Mouse (Mus musculus): ENCODE data around the gene Hhex. TPM values are rescaled to one million over a fixed set of nuclear protein-coding genes. Genes with fewer than 3 reads are reported as not detected.

Hhex gene
- polyA plus RNA-seq, 1 experiment from 2014 or later, result 46.6 TPM

DNA sequence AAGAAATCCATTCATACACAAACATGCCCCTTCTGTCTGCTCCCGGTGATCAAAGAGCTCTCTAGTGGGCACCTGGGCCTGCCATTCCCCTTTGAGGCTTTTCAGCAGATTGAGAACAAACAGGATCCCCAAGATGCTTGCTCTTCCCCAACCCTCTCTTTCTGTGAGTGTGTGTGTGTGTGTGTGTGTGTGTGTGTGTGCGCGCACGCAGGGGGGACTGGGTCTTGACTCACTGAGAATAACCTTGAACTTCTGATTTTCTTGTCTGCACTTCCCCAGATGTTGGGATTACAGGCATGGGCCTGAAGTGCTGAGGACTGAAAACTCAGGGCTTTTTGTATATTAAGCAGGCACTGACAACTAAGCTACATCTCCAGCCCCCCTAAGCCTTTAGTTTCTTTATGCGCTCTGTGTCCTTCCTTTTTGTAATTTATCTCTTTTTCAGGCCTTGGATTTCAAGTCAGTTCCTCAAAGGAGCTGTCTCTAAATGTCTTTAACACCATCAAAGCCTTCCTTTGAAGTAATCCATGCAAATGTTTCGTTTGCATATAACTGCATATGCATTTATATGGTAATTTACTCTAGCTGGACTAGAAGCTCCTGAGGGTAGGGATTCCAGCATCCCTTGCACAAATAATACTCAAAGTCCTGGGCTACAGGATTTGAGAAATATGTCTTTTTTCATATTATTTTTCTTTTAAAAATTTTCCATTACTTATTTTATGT is 34.4 kb downstream of the Hhex start:
- H3K4me3 ChIP-seq (ENCODE audit: low read depth, low read length), result no peak overlapping the region
- no peaks in the 10 kb centered on the region for H3K4me1 ChIP-seq (replicated peaks; ENCODE audit: control insufficient read depth, insufficient read depth, low read length)
- no peak overlapping the region for H3K27ac ChIP-seq (ENCODE audit: low read depth, low read length)
- H3K9ac ChIP-seq (ENCODE audit: low read depth, low read length), result no peak overlapping the region
- H3K4me2 ChIP-seq, result no peak overlapping the region
- no peaks in the 10 kb centered on the region for H3K9me3 ChIP-seq (ENCODE audit: control insufficient read depth, low read length)
- H3K27me3 ChIP-seq (replicated peaks; ENCODE audit: control insufficient read depth, insufficient read depth, low read length), result no peaks in the 10 kb centered on the region
- 69% methylated on average over 6 of the region's 6 CpGs for WGBS
- ATAC-seq (replicated peaks; ENCODE audit: low FRiP score) (no peak), DNase-seq (ENCODE audit: low spot score) (no peak)
- no peaks in the 10 kb centered on the region for H3K36me3 ChIP-seq (ENCODE audit: control insufficient read depth, insufficient read depth, low read length)

DNA sequence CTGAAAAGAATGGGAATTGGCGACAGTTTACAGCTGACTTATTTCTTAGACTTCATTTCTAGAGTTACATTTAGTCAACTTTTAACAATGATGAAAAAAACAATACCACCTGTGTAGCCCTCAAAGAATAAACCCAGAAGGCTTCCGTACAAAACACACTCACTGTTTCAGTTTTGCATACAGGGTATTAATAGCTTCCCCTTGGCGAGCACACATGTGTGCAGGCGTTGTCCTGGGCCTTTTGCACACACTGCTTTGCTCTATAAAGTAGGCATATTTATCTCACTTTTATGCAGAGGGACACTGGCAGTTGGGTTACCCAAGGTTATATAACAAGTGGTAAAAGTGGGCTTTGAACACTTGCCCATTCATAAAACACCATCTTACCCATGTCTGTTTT is 37.1 kb downstream of the Hhex start:
- Histone ChIP-seq H3K4me2 (no peak overlapping the region), H3K4me3 (ENCODE audit: low read depth, low read length) (no peak overlapping the region), H3K27ac (ENCODE audit: low read depth, low read length) (no peak overlapping the region), H3K27me3 (replicated peaks; ENCODE audit: control insufficient read depth, insufficient read depth, low read length) (no peaks in the 10 kb centered on the region), H3K9me3 (ENCODE audit: control insufficient read depth, low read length) (no peaks in the 10 kb centered on the region), H3K4me1 (replicated peaks; ENCODE audit: control insufficient read depth, insufficient read depth, low read length) (no peaks in the 10 kb centered on the region), H3K9ac (ENCODE audit: low read depth, low read length) (no peak overlapping the region), H3K36me3 (ENCODE audit: control insufficient read depth, insufficient read depth, low read length) (no peaks in the 10 kb centered on the region)
- DNase-seq (ENCODE audit: low spot score) (no peak), ATAC-seq (replicated peaks; ENCODE audit: low FRiP score) (no peak)
- WGBS, result 90% methylated on average over 4 of the region's 4 CpGs

DNA sequence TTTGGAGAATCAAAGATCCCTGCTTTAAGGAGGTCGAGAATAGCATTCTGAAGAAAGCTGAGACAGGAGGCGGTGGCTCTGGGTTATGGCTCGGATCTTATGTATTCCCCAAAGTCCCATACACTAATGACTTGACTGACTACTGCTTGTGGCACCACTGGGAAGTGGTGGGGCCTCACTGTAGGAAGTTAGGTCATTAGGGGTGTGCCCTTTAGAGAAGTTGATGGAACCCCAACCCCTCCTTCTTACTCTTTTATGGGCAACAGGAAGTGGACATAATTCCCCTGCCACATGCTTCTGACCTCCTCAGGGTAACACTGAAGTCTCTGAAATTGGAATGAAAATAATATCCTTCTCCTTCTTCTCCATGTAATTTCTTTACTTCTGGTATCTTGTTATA is 38.0 kb downstream of the Hhex start:
- Histone ChIP-seq H3K27me3 (replicated peaks; ENCODE audit: control insufficient read depth, insufficient read depth, low read length) (no peaks in the 10 kb centered on the region), H3K9me3 (ENCODE audit: control insufficient read depth, low read length) (no peaks in the 10 kb centered on the region), H3K4me2 (no peak overlapping the region), H3K36me3 (ENCODE audit: control insufficient read depth, insufficient read depth, low read length) (no peaks in the 10 kb centered on the region), H3K4me1 (replicated peaks; ENCODE audit: control insufficient read depth, insufficient read depth, low read length) (no peaks in the 10 kb centered on the region), H3K27ac (ENCODE audit: low read depth, low read length) (no peak overlapping the region), H3K9ac (ENCODE audit: low read depth, low read length) (no peak overlapping the region), H3K4me3 (ENCODE audit: low read depth, low read length) (no peak overlapping the region)
- 79% methylated on average over 3 of the region's 3 CpGs for WGBS
- ATAC-seq (replicated peaks; ENCODE audit: low FRiP score) (no peak), DNase-seq (ENCODE audit: low spot score) (no peak)

DNA sequence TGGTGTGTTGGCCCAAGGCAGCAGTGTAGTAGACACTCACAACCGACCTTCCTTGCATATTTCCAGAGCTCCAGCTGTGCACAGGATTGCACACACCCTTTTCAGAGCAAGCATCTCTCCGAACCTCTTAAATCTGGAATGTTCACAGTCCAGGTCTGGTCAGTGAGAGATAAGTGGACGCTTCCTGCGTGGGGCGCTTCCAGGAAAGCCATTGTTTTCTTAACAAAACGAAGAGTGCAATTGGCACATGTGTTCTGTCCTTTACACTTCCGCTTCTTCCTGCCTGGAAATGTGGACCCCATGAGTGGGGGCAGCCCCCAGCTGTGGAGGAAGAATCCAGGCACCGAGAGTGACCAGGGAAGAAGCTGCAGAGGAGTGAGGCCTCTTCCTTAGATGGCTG is 47.1 kb downstream of the Hhex start:
- H3K27me3 ChIP-seq (replicated peaks; ENCODE audit: control insufficient read depth, insufficient read depth, low read length), result no peaks in the 10 kb centered on the region
- H3K9ac ChIP-seq (ENCODE audit: low read depth, low read length), result no peak overlapping the region
- H3K9me3 ChIP-seq (ENCODE audit: control insufficient read depth, low read length), result peaks cover 3% of the 10 kb centered on the region; the same call in 1 of the 2 replicates
- H3K27ac ChIP-seq (ENCODE audit: low read depth, low read length), result no peak overlapping the region
- H3K4me2 ChIP-seq, result no peak overlapping the region
- 45% methylated on average over 8 of the region's 8 CpGs for WGBS
- no peak for DNase-seq (ENCODE audit: low spot score)
- H3K4me3 ChIP-seq (ENCODE audit: low read depth, low read length), result no peak overlapping the region
- ATAC-seq (replicated peaks; ENCODE audit: low FRiP score), result no peak
- H3K4me1 ChIP-seq (replicated peaks; ENCODE audit: control insufficient read depth, insufficient read depth, low read length), result peaks cover 2% of the 10 kb centered on the region; the same call in 1 of the 2 replicates
- H3K36me3 ChIP-seq (ENCODE audit: control insufficient read depth, insufficient read depth, low read length), result no peaks in the 10 kb centered on the region

DNA sequence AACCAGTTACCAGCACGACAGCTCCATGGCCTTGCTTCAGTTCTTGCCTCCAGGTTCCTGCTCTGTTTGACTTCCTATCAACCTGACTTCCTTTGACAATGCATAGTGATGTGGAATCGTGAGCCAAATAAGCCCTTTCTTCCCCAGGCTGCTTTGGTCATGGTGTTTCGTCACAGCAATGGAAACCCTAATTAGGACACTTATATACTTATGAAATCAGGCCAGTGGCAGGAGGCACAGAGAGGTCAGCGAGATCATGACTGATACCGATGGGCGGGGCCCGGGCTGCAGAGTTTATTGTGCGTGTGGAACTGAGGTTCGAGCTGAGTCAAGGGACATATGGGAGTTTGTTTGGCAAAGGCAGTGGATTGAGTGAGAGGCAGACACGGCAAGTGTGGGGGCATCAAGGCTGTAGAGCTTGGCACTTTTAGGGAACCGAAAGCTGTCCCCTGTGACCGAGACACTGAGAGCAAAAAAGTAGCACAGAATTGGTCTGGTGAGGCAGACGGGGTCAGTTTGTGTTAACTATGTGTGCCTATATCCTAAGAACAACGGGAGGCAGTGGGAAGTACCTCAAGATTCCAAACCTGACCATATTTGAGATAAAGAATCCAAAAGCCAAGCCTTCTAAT is 48.1 kb downstream of the Hhex start:
- no peak overlapping the region for H3K9ac ChIP-seq (ENCODE audit: low read depth, low read length)
- H3K9me3 ChIP-seq (ENCODE audit: control insufficient read depth, low read length), result peaks cover 3% of the 10 kb centered on the region; the same call in 1 of the 2 replicates
- H3K27ac ChIP-seq (ENCODE audit: low read depth, low read length), result no peak overlapping the region
- H3K4me3 ChIP-seq (ENCODE audit: low read depth, low read length), result no peak overlapping the region
- no peaks in the 10 kb centered on the region for H3K27me3 ChIP-seq (replicated peaks; ENCODE audit: control insufficient read depth, insufficient read depth, low read length)
- WGBS, result 72% methylated on average over 14 of the region's 14 CpGs
- DNase-seq (ENCODE audit: low spot score) (no peak), ATAC-seq (replicated peaks; ENCODE audit: low FRiP score) (no peak)
- no peaks in the 10 kb centered on the region for H3K36me3 ChIP-seq (ENCODE audit: control insufficient read depth, insufficient read depth, low read length)
- no peak overlapping the region for H3K4me2 ChIP-seq
- H3K4me1 ChIP-seq (replicated peaks; ENCODE audit: control insufficient read depth, insufficient read depth, low read length), result peaks cover 2% of the 10 kb centered on the region; the same call in 1 of the 2 replicates

DNA sequence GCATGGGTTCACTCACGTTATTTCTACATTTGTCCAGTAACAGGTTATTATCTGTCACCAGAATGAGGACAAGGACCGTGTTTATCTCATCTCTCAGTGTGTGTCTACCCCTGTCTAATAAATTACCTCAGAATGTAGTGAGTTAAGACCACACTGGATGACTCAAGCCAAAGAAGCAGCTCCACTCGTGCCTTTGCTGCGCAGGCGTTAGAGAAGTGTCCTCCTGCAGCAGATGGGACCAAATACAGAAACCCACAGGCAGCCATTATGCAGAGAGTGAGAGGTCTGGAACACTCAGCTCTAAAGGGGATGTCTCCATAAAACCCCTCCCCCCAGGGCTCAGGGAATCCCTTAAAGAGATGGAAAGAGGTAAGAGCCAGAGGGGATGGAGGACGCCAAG is 50.2 kb downstream of the Hhex start:
- WGBS, result 72% methylated on average over 6 of the region's 6 CpGs
- Histone ChIP-seq H3K36me3 (ENCODE audit: control insufficient read depth, insufficient read depth, low read length) (no peaks in the 10 kb centered on the region), H3K27ac (ENCODE audit: low read depth, low read length) (no peak overlapping the region), H3K9ac (ENCODE audit: low read depth, low read length) (no peak overlapping the region), H3K4me1 (replicated peaks; ENCODE audit: control insufficient read depth, insufficient read depth, low read length) (peaks cover 2% of the 10 kb centered on the region; the same call in 1 of the 2 replicates), H3K27me3 (replicated peaks; ENCODE audit: control insufficient read depth, insufficient read depth, low read length) (no peaks in the 10 kb centered on the region), H3K4me3 (ENCODE audit: low read depth, low read length) (no peak overlapping the region), H3K4me2 (no peak overlapping the region), H3K9me3 (ENCODE audit: control insufficient read depth, low read length) (peaks cover 3% of the 10 kb centered on the region; the same call in 1 of the 2 replicates)
- no peak for DNase-seq (ENCODE audit: low spot score)
- no peak for ATAC-seq (replicated peaks; ENCODE audit: low FRiP score)

DNA sequence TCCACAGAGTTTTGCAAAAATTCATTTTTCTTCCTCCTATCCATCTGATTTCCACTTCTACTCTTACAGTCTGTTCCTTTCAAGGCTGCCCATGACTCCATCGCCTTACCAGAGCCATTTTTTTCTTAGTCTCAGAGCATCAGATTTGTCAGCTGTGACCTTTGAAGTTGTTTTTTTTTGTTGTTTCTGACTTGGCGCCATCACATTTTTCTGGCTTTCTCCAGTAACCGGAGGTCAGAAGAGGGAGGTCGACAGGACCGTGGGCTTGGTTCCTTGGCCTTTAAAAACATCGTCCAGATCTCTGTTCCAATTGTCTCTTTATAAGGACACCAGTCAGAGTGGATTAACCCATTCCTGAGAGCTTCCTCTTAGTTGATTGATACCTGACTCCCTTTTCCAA is 52.2 kb downstream of the Hhex start:
- 86% methylated on average over 6 of the region's 6 CpGs for WGBS

DNA sequence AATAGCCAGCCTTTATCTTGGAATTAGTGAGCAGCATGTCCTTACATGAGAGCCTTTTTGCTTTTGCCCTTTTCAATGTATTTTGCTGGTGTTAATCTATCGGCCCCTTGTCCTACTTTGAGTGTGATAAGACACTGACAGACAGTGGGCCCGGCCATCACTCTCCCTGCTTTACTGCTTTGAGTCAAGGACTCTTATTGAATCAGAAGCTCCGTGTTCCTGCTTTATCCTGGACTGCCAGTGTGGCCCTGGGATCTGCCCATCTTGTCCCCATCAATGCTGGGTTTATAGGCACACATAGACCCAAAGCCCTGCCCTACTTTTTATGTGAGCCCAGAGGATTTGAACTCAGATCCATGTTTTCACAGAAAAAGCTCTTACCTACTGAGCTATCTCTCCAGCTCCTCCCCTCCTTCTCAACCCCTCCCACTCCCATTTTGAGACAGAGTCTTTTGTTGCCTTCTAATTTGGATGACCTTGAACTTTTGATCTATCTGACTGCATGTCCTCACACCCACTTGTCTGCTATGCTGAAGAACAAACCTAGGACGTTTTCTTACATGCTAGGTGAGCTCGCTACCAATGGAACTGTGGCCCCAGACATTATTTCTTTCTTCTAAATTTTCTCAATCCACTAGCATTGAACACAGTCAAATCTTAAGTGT is 53.3 kb downstream of the Hhex start:
- H3K36me3 ChIP-seq (ENCODE audit: control insufficient read depth, insufficient read depth, low read length), result no peaks in the 10 kb centered on the region
- H3K27me3 ChIP-seq (replicated peaks; ENCODE audit: control insufficient read depth, insufficient read depth, low read length), result no peaks in the 10 kb centered on the region
- peaks cover 3% of the 10 kb centered on the region; the same call in 1 of the 2 replicates for H3K9me3 ChIP-seq (ENCODE audit: control insufficient read depth, low read length)
- H3K4me2 ChIP-seq, result no peak overlapping the region
- ATAC-seq (replicated peaks; ENCODE audit: low FRiP score) (no peak), DNase-seq (ENCODE audit: low spot score) (no peak)
- 60% methylated on average over 5 of the region's 5 CpGs for WGBS
- H3K9ac ChIP-seq (ENCODE audit: low read depth, low read length), result no peak overlapping the region
- no peaks in the 10 kb centered on the region for H3K4me1 ChIP-seq (replicated peaks; ENCODE audit: control insufficient read depth, insufficient read depth, low read length)
- H3K27ac ChIP-seq (ENCODE audit: low read depth, low read length), result no peak overlapping the region
- H3K4me3 ChIP-seq (ENCODE audit: low read depth, low read length), result no peak overlapping the region

More for the DNA sequence above, 52.2 kb downstream of the Hhex start:
- Histone ChIP-seq H3K4me3 (ENCODE audit: low read depth, low read length) (no peak overlapping the region), H3K27me3 (replicated peaks; ENCODE audit: control insufficient read depth, insufficient read depth, low read length) (no peaks in the 10 kb centered on the region), H3K36me3 (ENCODE audit: control insufficient read depth, insufficient read depth, low read length) (no peaks in the 10 kb centered on the region), H3K4me1 (replicated peaks; ENCODE audit: control insufficient read depth, insufficient read depth, low read length) (0 out of 2 replicates have a peak, but pooled peaks cover 1% of the 10 kb centered on the region), H3K27ac (ENCODE audit: low read depth, low read length) (no peak overlapping the region), H3K4me2 (no peak overlapping the region), H3K9ac (ENCODE audit: low read depth, low read length) (no peak overlapping the region), H3K9me3 (ENCODE audit: control insufficient read depth, low read length) (peaks cover 3% of the 10 kb centered on the region; the same call in 1 of the 2 replicates)
- ATAC-seq (replicated peaks; ENCODE audit: low FRiP score) (no peak), DNase-seq (ENCODE audit: low spot score) (no peak)
